Mouse (Mus musculus): ENCODE measurements around the gene Rnf6. TPM values are rescaled to one million over a fixed set of nuclear protein-coding genes. Genes with fewer than 3 reads are reported as not detected.

The Rnf6 gene
- total and polyA plus RNA-seq, 3 experiments = 15.6 to 43.1 (median 40.6) TPM

DNA sequence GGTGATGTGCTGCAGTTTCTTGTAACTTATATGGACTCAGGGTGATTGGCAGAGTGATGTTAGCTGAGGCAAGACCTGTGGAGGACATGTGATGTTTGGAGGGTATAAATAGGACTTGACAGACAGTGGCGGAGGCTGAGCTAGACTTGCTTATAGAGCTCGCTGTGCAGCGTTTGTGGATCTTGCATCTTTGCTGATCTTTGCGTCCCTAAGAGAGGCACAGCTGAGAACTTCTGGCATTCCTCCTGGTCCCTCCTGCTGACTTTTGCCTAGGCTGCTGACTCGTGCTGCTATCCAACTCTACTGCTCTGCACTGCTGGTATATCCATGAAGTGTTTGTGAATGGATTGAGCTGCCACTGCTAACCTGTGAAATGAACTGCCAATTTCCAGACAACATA lies 32.3 kb upstream of the Rnf6 start:
- no peak overlapping the region for H3K9ac ChIP-seq (ENCODE audit: low read depth, low read length)
- TF ChIP-seq CTCF (IDR thresholded peaks at IDR 0.05) (no peak), POLR2A (IDR thresholded peaks at IDR 0.05; ENCODE audit: insufficient read depth, low read depth, low read length) (no peak), EP300 (IDR thresholded peaks at IDR 0.05; ENCODE audit: insufficient read depth, low read depth, low read length) (no peak)
- H3K27ac ChIP-seq = no peak overlapping the region
- no peaks in the 10 kb centered on the region for H3K27me3 ChIP-seq (ENCODE audit: control insufficient read depth, insufficient read depth, low read length)
- no peak for DNase-seq
- peaks cover 9% of the 10 kb centered on the region for H3K36me3 ChIP-seq (ENCODE audit: control insufficient read depth, insufficient read depth, low read length)
- H3K4me1 ChIP-seq (ENCODE audit: control insufficient read depth, insufficient read depth, low read length) = peaks cover 9% of the 10 kb centered on the region
- peaks cover 4% of the 10 kb centered on the region; the same call in 1 of the 2 replicates for H3K79me2 ChIP-seq (replicated peaks; ENCODE audit: control insufficient read depth, insufficient read depth, low read length)
- 49% methylated on average over 5 of the region's 5 CpGs for WGBS
- no peak overlapping the region for H3K4me3 ChIP-seq
- intact Hi-C loops (cut with DNase I) = loop anchor here (5.0 kb wide), 1 partner anchor 34 kb away; no protein-coding TSS in a partner anchor

GRCm38 (mm10) chr5:146251663-146252429 lies 30.5 kb upstream of the Rnf6 start:
- DNase-seq = no peak
- Histone ChIP-seq H3K79me2 (replicated peaks; ENCODE audit: control insufficient read depth, insufficient read depth, low read length) (peaks cover 4% of the 10 kb centered on the region; the same call in 1 of the 2 replicates), H3K4me3 (no peak overlapping the region), H3K27me3 (ENCODE audit: control insufficient read depth, insufficient read depth, low read length) (no peaks in the 10 kb centered on the region), H3K27ac (no peak overlapping the region), H3K4me1 (ENCODE audit: control insufficient read depth, insufficient read depth, low read length) (peaks cover 11% of the 10 kb centered on the region), H3K9ac (ENCODE audit: low read depth, low read length) (no peak overlapping the region), H3K36me3 (ENCODE audit: control insufficient read depth, insufficient read depth, low read length) (peaks cover 11% of the 10 kb centered on the region)
- WGBS = 72% methylated on average over 5 of the region's 5 CpGs
- intact Hi-C loops (cut with DNase I) = loop anchor here (5.0 kb wide), 1 partner anchor 35 kb away; no protein-coding TSS in a partner anchor
- no peak for TF ChIP-seq CTCF (IDR thresholded peaks at IDR 0.05)
- no peak for TF ChIP-seq POLR2A (IDR thresholded peaks at IDR 0.05; ENCODE audit: insufficient read depth, low read depth, low read length)
- no peak for TF ChIP-seq EP300 (IDR thresholded peaks at IDR 0.05; ENCODE audit: insufficient read depth, low read depth, low read length)

- H3K4me3 ChIP-seq = no peak overlapping the region
- H3K27ac ChIP-seq = no peak overlapping the region
- intact Hi-C loops (cut with DNase I) = loop anchor here (5.0 kb wide), 1 partner anchor 37 kb away; no protein-coding TSS in a partner anchor
Observed at GRCm38 (mm10) chr5:146250369-146251075, 29.2 kb upstream of the Rnf6 start.

GRCm38 (mm10) chr5:146248746-146249145 lies 27.4 kb upstream of the Rnf6 start:
- WGBS = 61% methylated on average over 10 of the region's 10 CpGs
- DNase-seq = peak in 1 of 2 experiments; percentile 53
- no peak overlapping the region for H3K4me3 ChIP-seq
- TF ChIP-seq CTCF (IDR thresholded peaks at IDR 0.05) = no peak
- TF ChIP-seq EP300 (IDR thresholded peaks at IDR 0.05; ENCODE audit: insufficient read depth, low read depth, low read length) = no peak
- TF ChIP-seq POLR2A (IDR thresholded peaks at IDR 0.05; ENCODE audit: insufficient read depth, low read depth, low read length) = no peak
- H3K4me1 ChIP-seq (ENCODE audit: control insufficient read depth, insufficient read depth, low read length) = peaks cover 16% of the 10 kb centered on the region
- intact Hi-C loops (cut with DNase I) = no loop called here
- no peak overlapping the region for H3K27ac ChIP-seq
- H3K27me3 ChIP-seq (ENCODE audit: control insufficient read depth, insufficient read depth, low read length) = no peaks in the 10 kb centered on the region
- no peak overlapping the region for H3K9ac ChIP-seq (ENCODE audit: low read depth, low read length)
- peaks cover 6% of the 10 kb centered on the region for H3K79me2 ChIP-seq (replicated peaks; ENCODE audit: control insufficient read depth, insufficient read depth, low read length)
- peaks cover 13% of the 10 kb centered on the region for H3K36me3 ChIP-seq (ENCODE audit: control insufficient read depth, insufficient read depth, low read length)

More at GRCm38 (mm10) chr5:146250369-146251075, 29.2 kb upstream of the Rnf6 start:
- Histone ChIP-seq H3K4me1 (ENCODE audit: control insufficient read depth, insufficient read depth, low read length) (peaks cover 13% of the 10 kb centered on the region), H3K79me2 (replicated peaks; ENCODE audit: control insufficient read depth, insufficient read depth, low read length) (peaks cover 4% of the 10 kb centered on the region; the same call in 1 of the 2 replicates), H3K9ac (ENCODE audit: low read depth, low read length) (no peak overlapping the region), H3K27me3 (ENCODE audit: control insufficient read depth, insufficient read depth, low read length) (no peaks in the 10 kb centered on the region), H3K36me3 (ENCODE audit: control insufficient read depth, insufficient read depth, low read length) (peaks cover 13% of the 10 kb centered on the region)
- WGBS = 45% methylated on average over 12 of the region's 12 CpGs
- no peak for TF ChIP-seq POLR2A (IDR thresholded peaks at IDR 0.05; ENCODE audit: insufficient read depth, low read depth, low read length)
- no peak for TF ChIP-seq EP300 (IDR thresholded peaks at IDR 0.05; ENCODE audit: insufficient read depth, low read depth, low read length)
- TF ChIP-seq CTCF (IDR thresholded peaks at IDR 0.05) = no peak
- DNase-seq = no peak

GRCm38 (mm10) chr5:146247709-146248108 lies 26.4 kb upstream of the Rnf6 start:
- no peak for TF ChIP-seq POLR2A (IDR thresholded peaks at IDR 0.05; ENCODE audit: insufficient read depth, low read depth, low read length)
- no peak for TF ChIP-seq CTCF (IDR thresholded peaks at IDR 0.05)
- no peak for TF ChIP-seq EP300 (IDR thresholded peaks at IDR 0.05; ENCODE audit: insufficient read depth, low read depth, low read length)
- intact Hi-C loops (cut with DNase I) = no loop called here

More at GRCm38 (mm10) chr5:146247709-146248108, 26.4 kb upstream of the Rnf6 start:
- no peaks in the 10 kb centered on the region for H3K27me3 ChIP-seq (ENCODE audit: control insufficient read depth, insufficient read depth, low read length)
- H3K27ac ChIP-seq = peak overlapping the region; percentile 17
- WGBS = 23% methylated on average over 5 of the region's 5 CpGs
- H3K4me3 ChIP-seq = no peak overlapping the region
- H3K36me3 ChIP-seq (ENCODE audit: control insufficient read depth, insufficient read depth, low read length) = peaks cover 13% of the 10 kb centered on the region
- no peak overlapping the region for H3K9ac ChIP-seq (ENCODE audit: low read depth, low read length)
- H3K4me1 ChIP-seq (ENCODE audit: control insufficient read depth, insufficient read depth, low read length) = peaks cover 13% of the 10 kb centered on the region
- DNase-seq = no peak
- peaks cover 7% of the 10 kb centered on the region for H3K79me2 ChIP-seq (replicated peaks; ENCODE audit: control insufficient read depth, insufficient read depth, low read length)
